Mouse (Mus musculus): ENCODE measurements around the gene Unc5b. TPM values are rescaled to one million over a fixed set of nuclear protein-coding genes. Genes with fewer than 3 reads are reported as not detected.

Gene Unc5b
- polyA plus RNA-seq, 1 experiment from 2014 or later: 11.7 TPM

- no peak for ATAC-seq (replicated peaks; ENCODE audit: insufficient number of reproducible peaks, insufficient read depth, low FRiP score, low read depth)
- 1% methylated on average over 11 of the region's 11 CpGs for WGBS
- peak overlapping the region; percentile 83 for H3K4me3 ChIP-seq
Measured at GRCm38 (mm10) chr10:60830000-60830399, 1.4 kb downstream of the Unc5b start.

GRCm38 (mm10) chr10:60829071-60829470, 2.3 kb downstream of the Unc5b start:
- peak overlapping the region; percentile 96 for H3K9ac ChIP-seq
- no peaks in the 10 kb centered on the region; the same call in 1 of the 2 replicates for H3K27me3 ChIP-seq
- 45% methylated on average over 6 of the region's 6 CpGs for WGBS
- no peaks in the 10 kb centered on the region for H3K36me3 ChIP-seq
- H3K27ac ChIP-seq: 0 out of 2 replicates have a peak overlapping the region, but pooled peaks have one; percentile 14
- no peaks in the 10 kb centered on the region for H3K9me3 ChIP-seq (replicated peaks)
- peaks cover 67% of the 10 kb centered on the region for H3K4me1 ChIP-seq (replicated peaks)
- H3K4me2 ChIP-seq: peak overlapping the region; percentile 80
- ATAC-seq (replicated peaks; ENCODE audit: insufficient number of reproducible peaks, insufficient read depth, low FRiP score, low read depth): no peak
- peak overlapping the region; percentile 83 for H3K4me3 ChIP-seq

More at GRCm38 (mm10) chr10:60830000-60830399, 1.4 kb downstream of the Unc5b start:
- Histone ChIP-seq H3K9me3 (replicated peaks) (no peaks in the 10 kb centered on the region), H3K9ac (peak overlapping the region; percentile 96), H3K36me3 (no peaks in the 10 kb centered on the region), H3K4me2 (peak overlapping the region; percentile 80), H3K27ac (0 out of 2 replicates have a peak overlapping the region, but pooled peaks have one; percentile 1), H3K27me3 (no peaks in the 10 kb centered on the region; the same call in 1 of the 2 replicates), H3K4me1 (replicated peaks) (peaks cover 58% of the 10 kb centered on the region)

- 35% methylated on average over 17 of the region's 17 CpGs for WGBS
- Histone ChIP-seq H3K4me2 (peak overlapping the region; percentile 80), H3K27me3 (no peaks in the 10 kb centered on the region; the same call in 1 of the 2 replicates), H3K4me1 (replicated peaks) (peaks cover 77% of the 10 kb centered on the region), H3K27ac (peak overlapping the region; percentile 55), H3K4me3 (peak overlapping the region; percentile 83), H3K9ac (peak overlapping the region; percentile 27; the same call in 1 of the 2 replicates), H3K36me3 (no peaks in the 10 kb centered on the region), H3K9me3 (replicated peaks) (no peaks in the 10 kb centered on the region)
- ATAC-seq (replicated peaks; ENCODE audit: insufficient number of reproducible peaks, insufficient read depth, low FRiP score, low read depth): no peak
Measured at GRCm38 (mm10) chr10:60827901-60828670, 3.3 kb downstream of the Unc5b start.

- Histone ChIP-seq H3K4me1 (replicated peaks) (peaks cover 85% of the 10 kb centered on the region), H3K36me3 (no peaks in the 10 kb centered on the region), H3K27ac (peak overlapping the region; percentile 55), H3K4me2 (peak overlapping the region; percentile 80), H3K9me3 (replicated peaks) (no peaks in the 10 kb centered on the region), H3K27me3 (no peaks in the 10 kb centered on the region), H3K4me3 (peak overlapping the region; percentile 83), H3K9ac (peak overlapping the region; percentile 64; the same call in 1 of the 2 replicates)
- no peak for ATAC-seq (replicated peaks; ENCODE audit: insufficient number of reproducible peaks, insufficient read depth, low FRiP score, low read depth)
- 24% methylated on average over 5 of the region's 5 CpGs for WGBS
Measured at GRCm38 (mm10) chr10:60827266-60827665, 4.1 kb downstream of the Unc5b start.

GRCm38 (mm10) chr10:60826461-60827237, 4.7 kb downstream of the Unc5b start:
- H3K9ac ChIP-seq: peak overlapping the region; percentile 64
- WGBS: 4% methylated on average over 34 of the region's 34 CpGs
- H3K4me1 ChIP-seq (replicated peaks): peaks cover 86% of the 10 kb centered on the region
- H3K4me2 ChIP-seq: peak overlapping the region; percentile 80
- H3K9me3 ChIP-seq (replicated peaks): no peaks in the 10 kb centered on the region
- H3K27me3 ChIP-seq: no peaks in the 10 kb centered on the region
- ATAC-seq (replicated peaks; ENCODE audit: insufficient number of reproducible peaks, insufficient read depth, low FRiP score, low read depth): no peak
- peak overlapping the region; percentile 83 for H3K4me3 ChIP-seq
- H3K36me3 ChIP-seq: no peaks in the 10 kb centered on the region
- peak overlapping the region; percentile 55 for H3K27ac ChIP-seq

- H3K9ac ChIP-seq: peak overlapping the region; percentile 64
- H3K4me3 ChIP-seq: peak overlapping the region; percentile 83
Measured at GRCm38 (mm10) chr10:60825955-60826354, 5.4 kb downstream of the Unc5b start.

GRCm38 (mm10) chr10:60823744-60824143, 7.6 kb downstream of the Unc5b start:
- peaks cover 98% of the 10 kb centered on the region for H3K4me1 ChIP-seq (replicated peaks)
- H3K9ac ChIP-seq: 0 out of 2 replicates have a peak overlapping the region, but pooled peaks have one; percentile 14
- 32% methylated on average over 8 of the region's 8 CpGs for WGBS
- H3K27me3 ChIP-seq: no peaks in the 10 kb centered on the region
- H3K4me2 ChIP-seq: peak overlapping the region; percentile 29
- no peak for ATAC-seq (replicated peaks; ENCODE audit: insufficient number of reproducible peaks, insufficient read depth, low FRiP score, low read depth)
- H3K36me3 ChIP-seq: no peaks in the 10 kb centered on the region
- H3K27ac ChIP-seq: peak overlapping the region; percentile 63
- H3K9me3 ChIP-seq (replicated peaks): no peaks in the 10 kb centered on the region
- H3K4me3 ChIP-seq: no peak overlapping the region

More at GRCm38 (mm10) chr10:60825955-60826354, 5.4 kb downstream of the Unc5b start:
- ATAC-seq (replicated peaks; ENCODE audit: insufficient number of reproducible peaks, insufficient read depth, low FRiP score, low read depth): no peak
- WGBS: 54% methylated on average over 6 of the region's 6 CpGs
- peak overlapping the region; percentile 80 for H3K4me2 ChIP-seq
- H3K27ac ChIP-seq: 0 out of 2 replicates have a peak overlapping the region, but pooled peaks have one; percentile 24
- H3K9me3 ChIP-seq (replicated peaks): no peaks in the 10 kb centered on the region
- H3K27me3 ChIP-seq: no peaks in the 10 kb centered on the region
- no peaks in the 10 kb centered on the region for H3K36me3 ChIP-seq
- peaks cover 91% of the 10 kb centered on the region for H3K4me1 ChIP-seq (replicated peaks)

GRCm38 (mm10) chr10:60822641-60823425, 8.5 kb downstream of the Unc5b start:
- H3K36me3 ChIP-seq: no peaks in the 10 kb centered on the region
- H3K27ac ChIP-seq: peak overlapping the region; percentile 63
- 0 out of 2 replicates have a peak overlapping the region, but pooled peaks have one; percentile 6 for H3K9ac ChIP-seq
- H3K4me2 ChIP-seq: no peak overlapping the region
- 51% methylated on average over 17 of the region's 17 CpGs for WGBS
- no peak for ATAC-seq (replicated peaks; ENCODE audit: insufficient number of reproducible peaks, insufficient read depth, low FRiP score, low read depth)
- no peak overlapping the region for H3K4me3 ChIP-seq
- H3K27me3 ChIP-seq: no peaks in the 10 kb centered on the region
- peaks cover 98% of the 10 kb centered on the region for H3K4me1 ChIP-seq (replicated peaks)
- H3K9me3 ChIP-seq (replicated peaks): no peaks in the 10 kb centered on the region

- Histone ChIP-seq H3K27me3 (no peaks in the 10 kb centered on the region), H3K9ac (no peak overlapping the region), H3K9me3 (replicated peaks) (no peaks in the 10 kb centered on the region), H3K4me1 (replicated peaks) (peaks cover 98% of the 10 kb centered on the region), H3K4me3 (no peak overlapping the region), H3K27ac (peak overlapping the region; percentile 63), H3K4me2 (no peak overlapping the region), H3K36me3 (no peaks in the 10 kb centered on the region)
- ATAC-seq (replicated peaks; ENCODE audit: insufficient number of reproducible peaks, insufficient read depth, low FRiP score, low read depth): no peak
- 29% methylated on average over 7 of the region's 7 CpGs for WGBS
Measured at GRCm38 (mm10) chr10:60821736-60822358, 9.5 kb downstream of the Unc5b start.

- H3K27ac ChIP-seq: peak overlapping the region; percentile 95
- no peak overlapping the region for H3K4me2 ChIP-seq
- ATAC-seq (replicated peaks; ENCODE audit: insufficient number of reproducible peaks, insufficient read depth, low FRiP score, low read depth): no peak
- no peak overlapping the region for H3K4me3 ChIP-seq
- no peaks in the 10 kb centered on the region for H3K36me3 ChIP-seq
- H3K9ac ChIP-seq: no peak overlapping the region
- H3K27me3 ChIP-seq: no peaks in the 10 kb centered on the region
- H3K9me3 ChIP-seq (replicated peaks): no peaks in the 10 kb centered on the region
- H3K4me1 ChIP-seq (replicated peaks): peaks cover 98% of the 10 kb centered on the region
Measured at GRCm38 (mm10) chr10:60821311-60821710, 10.1 kb downstream of the Unc5b start.
